Mouse (Mus musculus): ENCODE data around the gene Tedc1.

DNA sequence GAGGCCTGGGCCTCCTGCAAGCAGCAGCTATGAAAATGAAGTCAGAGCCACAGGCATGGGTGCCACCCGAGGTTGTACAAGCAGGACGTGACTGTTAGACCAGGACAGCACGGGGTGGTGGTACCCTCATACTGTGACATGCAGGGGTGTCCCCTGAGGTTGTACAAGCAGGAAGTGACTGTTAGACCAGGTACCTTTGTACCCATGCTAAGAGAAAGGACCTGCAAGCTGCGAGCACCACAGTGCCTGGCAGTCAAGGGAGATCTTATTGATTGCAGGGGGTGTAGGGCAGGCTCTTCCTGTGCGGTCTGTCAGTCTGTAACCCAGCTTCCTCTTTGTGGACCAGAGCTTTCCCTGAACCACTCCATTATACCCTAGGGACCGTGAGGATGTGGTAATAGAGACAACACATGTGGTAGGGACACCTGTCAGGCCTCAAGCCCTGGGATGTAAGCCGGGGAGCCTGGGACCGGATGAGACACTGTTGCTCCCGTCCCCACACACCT, 11.9 kb downstream of the Tedc1 start:
- TF ChIP-seq POLR2A (IDR thresholded peaks at IDR 0.05; ENCODE audit: borderline replicate concordance, extremely low read depth, low read depth, low read length) (no peak), CTCF (IDR thresholded peaks at IDR 0.05; ENCODE audit: insufficient read depth, low read length) (no peak)

All from lung, adult 2 months (tissue).